Mouse (Mus musculus) forebrain, embryonic 11.5 days (tissue): ENCODE measurements at regions not wholly inside any gene's neighbourhood (a gene's known extent, or its start where the extent isn't known, plus 50 kb on each side); places are given as distances from the start of the nearest gene placed in this dataset.

Experiments used
- ATAC-seq: fragments of 200-750 bp; cut with Nextera tagmentation; replicated peaks from 2 replicates; pipeline ENCODE4 v1.8.0; 2017; ENCODE audit warnings: moderate TSS enrichment; ENCODE audit not compliant: low FRiP score
- DNase-seq: peaks from one replicate; pipeline ENCODE4 v3.0.0-alpha.2; 2017; ENCODE audit warnings: low spot score
- H3K27ac ChIP-seq: fragments of 300-500 bp; sonication (generic); 2 replicates; pipeline ENCODE4 v1.5.1; 2014; ENCODE audit warnings: low read depth, low read length
- H3K27me3 ChIP-seq: fragments of 300-500 bp; sonication (generic); 2 replicates; pipeline ENCODE4 v1.6.1; 2014; ENCODE audit warnings: mild to moderate bottlenecking, low read length, mixed read lengths; ENCODE audit not compliant: control insufficient read depth, insufficient read depth
- H3K36me3 ChIP-seq: fragments of 300-500 bp; sonication (generic); 2 replicates; pipeline ENCODE4 v1.6.1; 2014; ENCODE audit warnings: mild to moderate bottlenecking, low read length, moderate library complexity, mixed read lengths; ENCODE audit not compliant: control insufficient read depth, insufficient read depth
- H3K4me1 ChIP-seq: fragments of 300-500 bp; sonication (generic); replicated peaks from 2 replicates; pipeline ENCODE4 v1.6.1; 2014; ENCODE audit warnings: low read length, mixed read lengths; ENCODE audit not compliant: control insufficient read depth, insufficient read depth
- H3K4me2 ChIP-seq: fragments of 300-500 bp; sonication (generic); 2 replicates; pipeline ENCODE4 v1.6.1; 2014; ENCODE audit warnings: low read depth, mild to moderate bottlenecking, low read length, moderate library complexity, mixed read lengths; ENCODE audit not compliant: severe bottlenecking
- H3K4me3 ChIP-seq: fragments of 300-500 bp; sonication (generic); 2 replicates; pipeline ENCODE4 v1.5.1; 2014; ENCODE audit warnings: low read depth, low read length
- H3K9ac ChIP-seq: fragments of 300-500 bp; sonication (generic); 2 replicates; pipeline ENCODE4 v1.6.1; 2014; ENCODE audit warnings: low read length
- H3K9me3 ChIP-seq: fragments of 300-500 bp; sonication (generic); 2 replicates; pipeline ENCODE4 v1.6.1; 2016; ENCODE audit warnings: low read length, mixed read lengths; ENCODE audit not compliant: control insufficient read depth
- WGBS: fragments of 180-500 bp; shearing (Covaris S2); extraction: QIAGEN DNeasy Blood & Tissue Kit; methylation state at CpG from one replicate; pipeline ENCODE4 v1.1.7; 2014; 5-methylcytosine and 5-hydroxymethylcytosine counted together

DNA sequence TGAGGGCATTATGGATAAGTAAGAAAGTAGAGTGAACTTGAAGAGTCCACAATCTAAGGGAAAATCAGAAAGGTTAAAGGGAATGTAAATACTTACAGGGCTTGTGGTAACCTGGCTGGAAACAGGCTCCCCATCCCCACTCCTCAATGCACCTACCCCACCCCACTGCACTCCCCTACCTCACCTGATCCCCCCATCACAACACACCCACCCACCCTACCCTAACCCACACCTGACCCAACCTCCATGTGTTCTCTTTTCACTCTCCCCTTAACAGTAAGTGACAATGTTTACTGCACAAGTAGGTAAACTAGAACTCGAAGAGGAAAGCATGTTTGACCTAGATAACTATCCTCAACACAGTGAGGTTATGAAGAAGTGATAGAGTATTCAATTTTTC lies 247.9 kb upstream of the Zc3h15 start:
- no peaks in the 10 kb centered on the region for H3K9me3 ChIP-seq
- DNase-seq (no peak), ATAC-seq (peak; percentile 43; the same call in 1 of the 2 replicates)
- no peaks in the 10 kb centered on the region for H3K36me3 ChIP-seq
- no peaks in the 10 kb centered on the region; the same call in 1 of the 2 replicates for H3K4me1 ChIP-seq
- WGBS: 69% methylated on average over 1 of the region's 1 CpGs
- H3K27me3 ChIP-seq: no peaks in the 10 kb centered on the region
- H3K4me3 ChIP-seq: no peak overlapping the region
- H3K27ac ChIP-seq: no peak overlapping the region
- H3K4me2 ChIP-seq: no peak overlapping the region
- no peak overlapping the region for H3K9ac ChIP-seq

DNA sequence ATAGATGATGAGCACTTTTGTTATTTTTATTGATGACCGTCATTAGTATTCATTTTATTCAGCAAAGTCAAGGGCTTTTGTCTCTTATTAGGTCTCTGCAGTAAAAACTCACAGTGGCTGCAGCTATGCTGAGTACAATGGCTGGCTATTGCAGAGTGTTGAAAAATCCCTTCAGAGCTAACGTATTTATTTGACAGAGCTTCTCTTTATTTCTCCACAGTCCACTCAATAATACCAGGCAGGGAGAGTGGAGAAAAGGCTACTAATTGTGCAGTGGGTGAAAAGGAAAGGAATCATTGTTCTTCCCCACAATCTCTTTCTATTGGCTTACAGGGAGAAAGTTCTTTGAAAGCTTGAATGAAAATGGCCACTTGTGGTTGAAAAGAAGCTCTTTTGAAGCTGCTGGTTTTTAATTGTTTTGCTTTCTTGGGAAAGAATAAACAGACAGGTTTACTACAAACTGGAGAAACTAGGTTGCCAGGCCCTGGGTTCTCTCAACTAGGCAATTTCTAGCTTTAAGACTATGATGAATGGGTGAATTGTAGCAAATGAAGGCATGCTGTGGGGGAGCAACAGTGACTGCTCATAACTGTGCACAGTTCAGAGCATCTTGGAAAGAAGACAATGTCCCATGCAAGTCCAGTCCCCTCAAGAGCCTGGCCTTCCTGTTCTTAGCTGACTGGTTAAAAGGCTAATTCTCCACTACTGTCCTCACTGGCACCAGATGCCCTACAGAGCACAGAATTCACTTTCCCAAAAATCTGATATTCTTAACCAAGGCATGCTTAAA lies 247.2 kb upstream of the Zc3h15 start:
- Histone ChIP-seq H3K4me3 (no peak overlapping the region), H3K4me1 (no peaks in the 10 kb centered on the region; the same call in 1 of the 2 replicates), H3K9me3 (no peaks in the 10 kb centered on the region), H3K9ac (no peak overlapping the region), H3K36me3 (no peaks in the 10 kb centered on the region), H3K27ac (no peak overlapping the region), H3K4me2 (no peak overlapping the region), H3K27me3 (no peaks in the 10 kb centered on the region)
- ATAC-seq: peak; percentile 89
- 17% methylated on average over 2 of the region's 2 CpGs for WGBS
- DNase-seq: no peak

DNA sequence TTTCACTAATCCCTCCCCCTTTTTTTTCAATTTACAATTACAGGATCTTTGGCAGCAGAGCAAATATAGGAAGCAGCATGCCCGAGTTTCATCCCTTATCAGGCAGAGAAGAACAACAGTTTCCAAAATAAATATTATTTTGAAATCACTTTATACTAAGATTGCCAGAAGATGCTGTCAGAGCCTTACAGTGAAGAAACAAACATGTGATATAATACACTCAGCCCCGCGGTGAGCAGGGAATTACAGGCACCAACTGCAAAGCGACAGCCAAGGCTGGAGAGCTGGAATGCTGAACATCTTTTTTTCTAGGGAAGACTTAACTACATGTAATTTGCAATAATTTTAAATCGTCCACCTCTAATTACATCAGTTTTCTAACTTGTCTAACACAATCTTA lies 201.5 kb upstream of the Zc3h15 start:
- 78% methylated on average over 5 of the region's 5 CpGs for WGBS
- no peaks in the 10 kb centered on the region for H3K36me3 ChIP-seq
- H3K27ac ChIP-seq: no peak overlapping the region
- H3K27me3 ChIP-seq: no peaks in the 10 kb centered on the region
- ATAC-seq: no peak
- no peak for DNase-seq
- H3K4me3 ChIP-seq: no peak overlapping the region
- H3K9ac ChIP-seq: no peak overlapping the region
- no peaks in the 10 kb centered on the region for H3K9me3 ChIP-seq
- H3K4me2 ChIP-seq: no peak overlapping the region
- no peaks in the 10 kb centered on the region for H3K4me1 ChIP-seq

DNA sequence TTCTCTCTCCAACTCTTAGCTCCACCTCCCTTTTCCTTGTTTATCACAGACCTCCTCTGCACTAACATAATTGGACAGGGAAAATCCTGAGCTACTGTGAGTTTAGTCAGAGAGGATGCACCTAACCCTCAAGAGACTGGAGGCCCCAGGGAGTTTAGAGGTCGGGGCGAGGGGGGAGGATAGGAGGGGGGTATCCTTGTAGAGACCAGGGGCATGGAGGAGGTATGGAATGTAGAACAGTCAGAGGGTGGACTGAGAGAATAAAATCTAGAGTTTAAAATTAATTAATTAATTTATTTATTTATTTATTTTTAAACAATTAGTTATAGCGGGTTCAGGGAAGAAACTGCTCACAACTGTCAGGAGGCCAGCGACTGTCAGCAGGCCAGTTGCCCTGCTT lies 192.9 kb upstream of the Zc3h15 start:
- 88% methylated on average over 4 of the region's 4 CpGs for WGBS
- ATAC-seq: no peak; the same call in 1 of the 2 replicates

More for the DNA sequence above, 192.9 kb upstream of the Zc3h15 start:
- no peak overlapping the region for H3K4me2 ChIP-seq
- H3K9me3 ChIP-seq: no peaks in the 10 kb centered on the region
- H3K27me3 ChIP-seq: no peaks in the 10 kb centered on the region
- no peaks in the 10 kb centered on the region for H3K36me3 ChIP-seq
- no peak overlapping the region for H3K9ac ChIP-seq
- no peaks in the 10 kb centered on the region for H3K4me1 ChIP-seq
- no peak overlapping the region for H3K4me3 ChIP-seq
- H3K27ac ChIP-seq: no peak overlapping the region
- DNase-seq: no peak
